Mouse (Mus musculus) liver, adult 2 months (tissue): Measurements from ENCODE around the gene Agtpbp1.

ENCODE experiments used
- CTCF ChIP-seq: fragments of 200-500 bp; IDR thresholded peaks from 2 replicates; pipeline ENCODE4 v1.5.1; 2011; ENCODE audit warnings: low read depth, low read length, control low read depth
- POLR2A ChIP-seq: fragments of 200-500 bp; IDR thresholded peaks from 2 replicates; pipeline ENCODE4 v1.6.1; 2011; ENCODE audit warnings: low read length, control low read depth; ENCODE audit not compliant: insufficient read depth; ENCODE audit errors: extremely low read depth

- TF ChIP-seq CTCF, result no peak; the same call in 1 of the 2 replicates
- no peak for TF ChIP-seq POLR2A
These were observed 112.8 kb downstream of the Agtpbp1 start for GRCm38 (mm10) chr13:59472222-59472621.
